Mouse (Mus musculus): ENCODE measurements at regions not wholly inside any gene's neighbourhood (a gene's known extent, or its start where the extent isn't known, plus 50 kb on each side); places are given as distances from the start of the nearest gene placed in this dataset.
A peak's percentile ranks its signal among the peaks of the same experiment; 100 is the strongest.

- Histone ChIP-seq H3K36me3 (ENCODE audit: control insufficient read depth, insufficient read depth, low read length) (no peaks in the 10 kb centered on the region), H3K27me3 (replicated peaks; ENCODE audit: control insufficient read depth, insufficient read depth, low read length) (no peaks in the 10 kb centered on the region), H3K27ac (ENCODE audit: insufficient read depth, low read depth, low read length) (no peak overlapping the region), H3K4me1 (ENCODE audit: control insufficient read depth, insufficient read depth, low read length) (no peaks in the 10 kb centered on the region), H3K4me3 (ENCODE audit: insufficient read depth, low read depth, low read length) (no peak overlapping the region)
- no peak for DNase-seq
- TF ChIP-seq CTCF (conservative IDR thresholded peaks at IDR 0.05; ENCODE audit: insufficient read depth, insufficient read length, low read depth, low read length) (no peak), POLR2A (IDR thresholded peaks at IDR 0.05; ENCODE audit: low read depth, low read length) (no peak)
- WGBS = 72% methylated on average over 5 of the region's 5 CpGs
Measured at GRCm38 (mm10) chr5:148704769-148705168, 152.2 kb upstream of the Ubl3 start.

DNA sequence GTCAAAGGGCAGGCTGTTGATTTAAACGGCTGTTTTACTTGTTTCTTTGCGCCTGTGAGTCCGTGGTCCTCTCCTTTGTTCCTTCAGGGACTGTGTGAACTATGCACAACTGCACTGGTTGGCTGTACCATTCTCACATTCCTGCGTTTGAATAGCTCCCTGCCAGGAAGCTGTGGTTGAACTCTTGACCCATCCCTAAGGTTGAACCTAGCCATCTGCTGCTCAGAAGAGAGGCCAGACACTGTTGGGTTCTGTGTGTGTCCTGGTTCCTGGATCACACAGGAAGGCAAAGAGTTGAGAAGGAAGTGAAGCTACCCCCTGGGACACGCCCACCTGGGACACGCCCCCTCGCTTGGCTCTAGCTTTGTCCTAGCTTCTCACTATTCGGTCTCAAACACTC, 149.3 kb upstream of the Ubl3 start:
- H3K4me3 ChIP-seq (ENCODE audit: insufficient read depth, low read depth, low read length) = no peak overlapping the region
- H3K4me1 ChIP-seq (ENCODE audit: control insufficient read depth, insufficient read depth, low read length) = no peaks in the 10 kb centered on the region
- H3K36me3 ChIP-seq (ENCODE audit: control insufficient read depth, insufficient read depth, low read length) = no peaks in the 10 kb centered on the region
- no peaks in the 10 kb centered on the region for H3K27me3 ChIP-seq (replicated peaks; ENCODE audit: control insufficient read depth, insufficient read depth, low read length)
- 52% methylated on average over 8 of the region's 8 CpGs for WGBS
- TF ChIP-seq POLR2A (IDR thresholded peaks at IDR 0.05; ENCODE audit: low read depth, low read length) = no peak
- no peak for TF ChIP-seq CTCF (conservative IDR thresholded peaks at IDR 0.05; ENCODE audit: insufficient read depth, insufficient read length, low read depth, low read length)
- DNase-seq = no peak
- H3K27ac ChIP-seq (ENCODE audit: insufficient read depth, low read depth, low read length) = no peak overlapping the region

DNA sequence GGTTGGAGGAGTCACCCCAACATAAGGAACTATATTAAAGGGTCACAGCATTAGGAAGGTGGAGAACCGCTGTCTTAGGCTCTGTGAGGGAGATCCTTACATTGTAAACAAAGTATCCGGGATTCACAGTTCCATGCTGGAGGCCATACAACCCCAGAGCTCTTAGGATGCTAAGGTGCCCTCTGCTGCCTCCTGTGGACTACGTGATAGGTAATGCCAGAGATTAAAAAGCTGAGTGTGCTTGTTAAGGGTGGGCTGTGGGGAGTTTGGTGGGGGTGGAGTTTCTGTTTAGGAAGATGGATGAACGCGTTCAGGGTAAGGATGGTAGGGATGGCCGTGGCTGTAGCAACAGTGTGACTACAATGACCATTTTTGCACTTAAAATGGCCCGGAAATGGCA, 148.4 kb upstream of the Ubl3 start:
- TF ChIP-seq CTCF (conservative IDR thresholded peaks at IDR 0.05; ENCODE audit: insufficient read depth, insufficient read length, low read depth, low read length) (no peak), POLR2A (IDR thresholded peaks at IDR 0.05; ENCODE audit: low read depth, low read length) (no peak)
- 91% methylated on average over 7 of the region's 7 CpGs for WGBS
- Histone ChIP-seq H3K36me3 (ENCODE audit: control insufficient read depth, insufficient read depth, low read length) (no peaks in the 10 kb centered on the region), H3K27ac (ENCODE audit: insufficient read depth, low read depth, low read length) (no peak overlapping the region), H3K4me1 (ENCODE audit: control insufficient read depth, insufficient read depth, low read length) (no peaks in the 10 kb centered on the region), H3K27me3 (replicated peaks; ENCODE audit: control insufficient read depth, insufficient read depth, low read length) (no peaks in the 10 kb centered on the region), H3K4me3 (ENCODE audit: insufficient read depth, low read depth, low read length) (no peak overlapping the region)
- no peak for DNase-seq

- H3K4me1 ChIP-seq (ENCODE audit: control insufficient read depth, insufficient read depth, low read length) = no peaks in the 10 kb centered on the region
- WGBS = 64% methylated on average over 5 of the region's 5 CpGs
- no peak overlapping the region for H3K27ac ChIP-seq (ENCODE audit: insufficient read depth, low read depth, low read length)
- no peaks in the 10 kb centered on the region for H3K36me3 ChIP-seq (ENCODE audit: control insufficient read depth, insufficient read depth, low read length)
- H3K4me3 ChIP-seq (ENCODE audit: insufficient read depth, low read depth, low read length) = no peak overlapping the region
- DNase-seq = peak; percentile 29
- no peaks in the 10 kb centered on the region for H3K27me3 ChIP-seq (replicated peaks; ENCODE audit: control insufficient read depth, insufficient read depth, low read length)
- TF ChIP-seq CTCF (conservative IDR thresholded peaks at IDR 0.05; ENCODE audit: insufficient read depth, insufficient read length, low read depth, low read length) (no peak), POLR2A (IDR thresholded peaks at IDR 0.05; ENCODE audit: low read depth, low read length) (no peak)
Measured at GRCm38 (mm10) chr5:148700240-148700639, 147.7 kb upstream of the Ubl3 start.

GRCm38 (mm10) chr5:148697631-148698368, 145.2 kb upstream of the Ubl3 start:
- H3K36me3 ChIP-seq (ENCODE audit: control insufficient read depth, insufficient read depth, low read length) = no peaks in the 10 kb centered on the region
- H3K27me3 ChIP-seq (replicated peaks; ENCODE audit: control insufficient read depth, insufficient read depth, low read length) = no peaks in the 10 kb centered on the region
- TF ChIP-seq POLR2A (IDR thresholded peaks at IDR 0.05; ENCODE audit: low read depth, low read length) (no peak), CTCF (conservative IDR thresholded peaks at IDR 0.05; ENCODE audit: insufficient read depth, insufficient read length, low read depth, low read length) (no peak)
- no peaks in the 10 kb centered on the region for H3K4me1 ChIP-seq (ENCODE audit: control insufficient read depth, insufficient read depth, low read length)
- DNase-seq = no peak
- peak overlapping the region; percentile 40; the same call in 1 of the 2 replicates for H3K27ac ChIP-seq (ENCODE audit: insufficient read depth, low read depth, low read length)
- WGBS = 61% methylated on average over 22 of the region's 22 CpGs
- no peak overlapping the region for H3K4me3 ChIP-seq (ENCODE audit: insufficient read depth, low read depth, low read length)

DNA sequence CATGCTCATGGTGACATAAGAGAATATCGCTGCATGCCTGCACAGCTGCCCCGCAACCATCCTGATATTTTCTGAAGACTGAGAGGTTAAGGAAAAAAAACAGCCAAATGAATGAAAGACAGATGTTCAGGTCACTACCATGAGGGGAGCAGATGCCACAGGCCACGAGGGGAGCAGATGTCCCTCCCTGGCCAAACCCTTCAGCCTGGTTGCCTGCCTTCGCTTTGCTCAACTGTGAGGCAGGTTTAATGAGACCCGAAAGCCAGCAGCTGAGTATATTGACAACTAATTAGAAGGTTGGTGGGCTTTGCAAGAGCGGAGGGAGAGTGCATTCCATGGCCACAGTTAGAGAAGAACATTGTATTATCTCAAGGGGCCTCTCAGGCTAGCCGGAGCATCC, 141.8 kb upstream of the Ubl3 start:
- no peak for TF ChIP-seq POLR2A (IDR thresholded peaks at IDR 0.05; ENCODE audit: low read depth, low read length)
- no peak for TF ChIP-seq CTCF (conservative IDR thresholded peaks at IDR 0.05; ENCODE audit: insufficient read depth, insufficient read length, low read depth, low read length)
- WGBS = 93% methylated on average over 7 of the region's 7 CpGs
- Histone ChIP-seq H3K4me3 (ENCODE audit: insufficient read depth, low read depth, low read length) (no peak overlapping the region), H3K4me1 (ENCODE audit: control insufficient read depth, insufficient read depth, low read length) (no peaks in the 10 kb centered on the region), H3K36me3 (ENCODE audit: control insufficient read depth, insufficient read depth, low read length) (no peaks in the 10 kb centered on the region), H3K27me3 (replicated peaks; ENCODE audit: control insufficient read depth, insufficient read depth, low read length) (no peaks in the 10 kb centered on the region), H3K27ac (ENCODE audit: insufficient read depth, low read depth, low read length) (no peak overlapping the region)
- DNase-seq = no peak

- 79% methylated on average over 7 of the region's 7 CpGs for WGBS
- no peak overlapping the region for H3K4me3 ChIP-seq (ENCODE audit: insufficient read depth, low read depth, low read length)
- no peaks in the 10 kb centered on the region for H3K36me3 ChIP-seq (ENCODE audit: control insufficient read depth, insufficient read depth, low read length)
- no peaks in the 10 kb centered on the region for H3K4me1 ChIP-seq (ENCODE audit: control insufficient read depth, insufficient read depth, low read length)
- no peaks in the 10 kb centered on the region for H3K27me3 ChIP-seq (replicated peaks; ENCODE audit: control insufficient read depth, insufficient read depth, low read length)
- DNase-seq = no peak
- TF ChIP-seq POLR2A (IDR thresholded peaks at IDR 0.05; ENCODE audit: low read depth, low read length) (no peak), CTCF (conservative IDR thresholded peaks at IDR 0.05; ENCODE audit: insufficient read depth, insufficient read length, low read depth, low read length) (no peak)
- no peak overlapping the region for H3K27ac ChIP-seq (ENCODE audit: insufficient read depth, low read depth, low read length)
Measured at GRCm38 (mm10) chr5:148691486-148691885, 138.9 kb upstream of the Ubl3 start.
